Mouse (Mus musculus): ENCODE data around the gene Ttc3. TPM values are rescaled to one million over a fixed set of nuclear protein-coding genes. Genes with fewer than 3 reads are reported as not detected.
"Not testable (repeated sequence)": the region's sequence is repeated elsewhere in the genome, so short reads cannot be mapped to it uniquely, and the experiment has no call there.

Gene Ttc3
- total RNA-seq, 2 experiments from 2014 or later = 7.5 to 26.6 TPM

- no peak for ATAC-seq (replicated peaks; ENCODE audit: low FRiP score, poor library complexity, severe bottlenecking)
Observed at GRCm38 (mm10) chr16:94412760-94413159, 42.3 kb downstream of the Ttc3 start.

GRCm38 (mm10) chr16:94414151-94414550, 43.7 kb downstream of the Ttc3 start:
- no peak for ATAC-seq (replicated peaks; ENCODE audit: low FRiP score, poor library complexity, severe bottlenecking)

- ATAC-seq (replicated peaks; ENCODE audit: low FRiP score, poor library complexity, severe bottlenecking) = no peak
Observed at GRCm38 (mm10) chr16:94420498-94420897, 50.1 kb downstream of the Ttc3 start.

- ATAC-seq (replicated peaks; ENCODE audit: low FRiP score, poor library complexity, severe bottlenecking) = no peak
Observed at GRCm38 (mm10) chr16:94428948-94429347, 58.5 kb downstream of the Ttc3 start.

GRCm38 (mm10) chr16:94435495-94436234, 65.2 kb downstream of the Ttc3 start:
- no peak for ATAC-seq (replicated peaks; ENCODE audit: low FRiP score, poor library complexity, severe bottlenecking)

GRCm38 (mm10) chr16:94436801-94437200, 66.4 kb downstream of the Ttc3 start:
- ATAC-seq (replicated peaks; ENCODE audit: low FRiP score, poor library complexity, severe bottlenecking) = no peak

- no peak for ATAC-seq (replicated peaks; ENCODE audit: low FRiP score, poor library complexity, severe bottlenecking)
Observed at GRCm38 (mm10) chr16:94441361-94441760, 70.9 kb downstream of the Ttc3 start.

- ATAC-seq (replicated peaks; ENCODE audit: low FRiP score, poor library complexity, severe bottlenecking) = no peak
Observed at GRCm38 (mm10) chr16:94449151-94449550, 78.7 kb downstream of the Ttc3 start.

GRCm38 (mm10) chr16:94449632-94450031, 79.2 kb downstream of the Ttc3 start:
- no peak for ATAC-seq (replicated peaks; ENCODE audit: low FRiP score, poor library complexity, severe bottlenecking)

GRCm38 (mm10) chr16:94451545-94452488, 81.4 kb downstream of the Ttc3 start:
- ATAC-seq (replicated peaks; ENCODE audit: low FRiP score, poor library complexity, severe bottlenecking) = no peak

GRCm38 (mm10) chr16:94452768-94453167, 82.3 kb downstream of the Ttc3 start:
- no peak for ATAC-seq (replicated peaks; ENCODE audit: low FRiP score, poor library complexity, severe bottlenecking)

GRCm38 (mm10) chr16:94454146-94454545, 83.7 kb downstream of the Ttc3 start:
- ATAC-seq (replicated peaks; ENCODE audit: low FRiP score, poor library complexity, severe bottlenecking) = no peak

GRCm38 (mm10) chr16:94464067-94464466, 93.6 kb downstream of the Ttc3 start:
- no peak for ATAC-seq (replicated peaks; ENCODE audit: low FRiP score, poor library complexity, severe bottlenecking)

GRCm38 (mm10) chr16:94465900-94466299, 95.5 kb downstream of the Ttc3 start:
- ATAC-seq (replicated peaks; ENCODE audit: low FRiP score, poor library complexity, severe bottlenecking) = no peak

GRCm38 (mm10) chr16:94466317-94466716, 95.9 kb downstream of the Ttc3 start:
- not testable (repeated sequence) for ATAC-seq (replicated peaks; ENCODE audit: low FRiP score, poor library complexity, severe bottlenecking)

GRCm38 (mm10) chr16:94467337-94468055, 97.1 kb downstream of the Ttc3 start:
- no peak for ATAC-seq (replicated peaks; ENCODE audit: low FRiP score, poor library complexity, severe bottlenecking)

- no peak for ATAC-seq (replicated peaks; ENCODE audit: low FRiP score, poor library complexity, severe bottlenecking)
Observed at GRCm38 (mm10) chr16:94468391-94468790, 98.0 kb downstream of the Ttc3 start.

GRCm38 (mm10) chr16:94472515-94472951, 102.1 kb downstream of the Ttc3 start:
- no peak for ATAC-seq (replicated peaks; ENCODE audit: low FRiP score, poor library complexity, severe bottlenecking)

GRCm38 (mm10) chr16:94473086-94473822, 102.8 kb downstream of the Ttc3 start:
- no peak for ATAC-seq (replicated peaks; ENCODE audit: low FRiP score, poor library complexity, severe bottlenecking)

All from erythroid progenitor cell, adult 5-6 weeks (primary cell).